Mouse (Mus musculus) adrenal gland, adult 2 months (tissue): ENCODE results near the gene Rhof. TPM values are rescaled to one million over a fixed set of nuclear protein-coding genes. Genes with fewer than 3 reads are reported as not detected.

Experiments
- DNase-seq: peaks from one replicate; pipeline ENCODE4 v3.0.0; 2021
- polyA plus RNA-seq: library from polyadenylated mRNA; depleted of rRNA; stranded (reverse); fragments of >200 nt; gene quantifications from 2 replicates; pipeline ENCODE4 v1.2.3, GENCODE M21; 2012
- total RNA-seq, 2 experiments: library from RNA; stranded (reverse); gene quantifications; 2 replicates each; pipeline ENCODE4 v1.2.3; 2021

The Rhof gene
- total and polyA plus RNA-seq, 3 experiments = 0.84 to 3.8 (median 1.7) TPM

- DNase-seq = peak; percentile 98
These were observed 3.2 kb upstream of the Rhof start for GRCm38 (mm10) chr5:123135471-123136360.

DNA sequence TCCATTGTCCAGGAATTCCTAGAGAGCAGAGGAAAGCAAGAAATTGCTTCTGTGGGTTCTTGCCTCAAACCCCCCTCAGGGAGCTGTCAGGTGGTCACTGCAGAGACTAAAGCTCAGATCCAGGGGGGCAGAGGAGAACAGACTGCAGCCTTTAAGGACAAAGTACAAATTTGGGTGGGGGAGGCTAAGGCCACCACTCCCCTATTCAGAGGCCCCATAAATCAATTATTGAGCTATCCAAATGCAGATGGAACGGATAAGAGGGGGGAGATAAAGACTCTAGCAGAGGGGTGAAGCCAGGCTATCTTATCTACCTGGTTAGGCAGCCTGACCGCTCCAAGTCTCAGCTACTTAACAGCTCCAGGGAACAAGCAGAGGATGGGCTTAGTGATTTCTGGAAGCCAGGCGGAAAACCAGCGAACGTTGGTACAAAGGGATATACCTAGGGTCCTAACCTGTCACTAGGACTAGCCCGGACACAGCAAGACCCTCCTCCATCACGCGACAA, 2.4 kb upstream of the Rhof start:
- no peak for DNase-seq

GRCm38 (mm10) chr5:123134186-123134874, 1.8 kb upstream of the Rhof start:
- DNase-seq = peak; percentile 75

DNA sequence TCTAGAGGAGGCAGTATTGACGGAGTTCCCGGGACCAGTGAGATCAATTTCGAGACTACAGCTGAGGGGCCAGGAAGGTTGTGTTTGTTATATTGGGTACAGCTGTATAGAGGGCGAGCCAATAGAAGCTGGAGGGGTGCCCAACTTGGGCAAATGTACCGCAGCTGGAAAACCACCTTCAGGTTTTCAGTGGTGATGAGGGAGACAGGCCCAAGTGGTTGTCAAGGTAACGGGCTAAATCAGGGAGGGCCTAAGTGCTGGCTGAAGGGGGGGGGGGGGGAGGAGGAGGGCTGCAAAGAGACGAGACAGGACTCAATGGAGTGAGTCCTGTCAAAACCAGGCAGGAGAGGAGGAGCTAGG, 1.3 kb upstream of the Rhof start:
- DNase-seq = no peak

- peak; percentile 91 for DNase-seq
These were observed 741 bp upstream of the Rhof start for GRCm38 (mm10) chr5:123133083-123133783.

GRCm38 (mm10) chr5:123130814-123131148, 1.7 kb downstream of the Rhof start:
- DNase-seq = no peak

DNA sequence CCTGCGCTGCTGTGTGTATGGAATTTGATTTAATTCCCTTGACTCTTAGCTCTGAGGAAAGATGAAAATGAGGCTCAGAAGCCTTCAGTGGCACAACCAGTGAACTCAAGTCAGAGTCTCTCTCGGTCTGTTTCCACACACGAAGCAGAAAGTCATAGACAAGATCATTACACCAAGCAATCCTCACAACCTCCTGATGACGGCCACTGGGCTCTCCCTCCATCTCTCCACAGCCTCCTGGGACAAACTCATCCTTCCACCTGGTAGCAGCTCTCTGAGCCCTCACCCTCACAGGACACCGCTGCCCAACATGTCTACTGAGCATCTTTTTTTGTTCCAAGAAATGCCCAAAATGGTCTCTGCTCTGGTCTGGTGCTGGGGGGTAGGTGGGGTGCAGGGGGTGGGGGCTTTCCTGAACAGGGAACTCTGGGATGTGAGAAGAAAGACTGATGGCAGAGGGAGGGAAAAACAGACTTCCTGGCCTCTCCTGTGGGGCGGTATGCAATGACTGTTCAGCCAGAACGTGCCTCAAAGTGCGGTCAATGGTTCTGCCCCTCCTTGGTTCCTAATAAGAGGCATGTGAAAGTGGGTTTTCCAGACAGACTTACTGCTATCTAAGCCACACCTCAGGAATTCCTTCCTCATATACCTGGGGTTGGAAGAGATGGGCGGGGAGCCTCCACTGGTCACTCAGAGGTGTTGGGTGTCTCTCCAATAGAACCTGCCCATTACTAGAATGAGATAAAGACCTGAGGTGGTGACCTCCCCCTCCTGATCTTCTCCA, 2.3 kb downstream of the Rhof start:
- no peak for DNase-seq

- no peak for DNase-seq
These were observed 3.2 kb downstream of the Rhof start for GRCm38 (mm10) chr5:123129170-123129757.

DNA sequence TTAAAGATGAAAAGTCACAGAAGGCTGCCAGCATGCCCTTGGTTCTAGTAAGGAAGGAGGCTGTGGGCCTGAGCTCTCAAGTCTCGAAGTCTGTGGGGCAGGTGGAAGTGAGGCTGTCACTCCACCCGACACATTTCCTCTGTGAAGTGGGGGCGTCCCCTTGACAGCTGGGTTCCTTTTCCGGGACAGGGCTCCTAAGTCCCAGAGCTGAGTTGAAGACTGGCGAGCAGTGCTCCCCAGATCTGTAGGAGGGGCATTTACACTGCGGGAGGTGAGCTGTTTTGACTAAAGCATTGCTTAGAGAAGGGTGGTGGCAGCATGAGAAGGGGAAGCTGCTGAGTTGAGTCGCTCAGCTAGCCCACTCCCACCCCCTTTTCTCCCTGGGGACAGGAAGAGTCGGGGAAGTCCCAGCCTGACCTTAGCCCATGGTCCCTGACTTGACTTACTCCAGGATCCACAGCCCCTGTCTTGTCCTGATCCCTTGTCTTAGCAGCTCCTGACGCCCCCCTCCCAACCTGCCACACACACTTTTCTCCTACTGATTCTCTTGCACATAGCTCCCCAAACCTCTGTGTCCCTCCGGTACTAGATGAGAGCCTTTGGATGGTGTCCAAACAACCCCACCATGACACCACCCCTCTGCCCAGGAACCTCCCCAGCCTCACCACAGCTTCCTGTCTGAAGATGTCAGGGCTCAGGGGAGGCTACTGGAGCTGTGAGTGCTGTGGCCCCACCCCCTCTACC, 3.9 kb downstream of the Rhof start:
- no peak for DNase-seq

DNA sequence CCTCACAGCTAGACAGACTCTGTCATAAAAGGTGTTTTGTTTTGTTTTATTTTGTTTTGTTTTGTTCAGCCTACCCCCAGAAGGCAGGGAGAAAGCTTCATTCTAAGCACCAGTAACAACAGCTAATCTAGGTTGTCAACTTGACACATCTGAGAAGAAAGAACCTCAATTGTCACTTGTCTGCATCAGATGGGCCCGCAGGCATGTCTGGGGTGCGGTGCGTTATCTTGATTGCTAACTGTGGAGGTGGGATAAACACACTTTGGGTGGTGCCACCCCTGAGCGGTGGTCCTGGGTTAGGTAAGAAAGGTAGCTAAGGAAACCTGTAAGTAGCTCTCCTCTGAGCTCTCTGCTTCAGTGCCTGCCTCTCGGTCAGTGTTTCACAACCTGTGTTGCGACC, 5.5 kb downstream of the Rhof start:
- no peak for DNase-seq

DNA sequence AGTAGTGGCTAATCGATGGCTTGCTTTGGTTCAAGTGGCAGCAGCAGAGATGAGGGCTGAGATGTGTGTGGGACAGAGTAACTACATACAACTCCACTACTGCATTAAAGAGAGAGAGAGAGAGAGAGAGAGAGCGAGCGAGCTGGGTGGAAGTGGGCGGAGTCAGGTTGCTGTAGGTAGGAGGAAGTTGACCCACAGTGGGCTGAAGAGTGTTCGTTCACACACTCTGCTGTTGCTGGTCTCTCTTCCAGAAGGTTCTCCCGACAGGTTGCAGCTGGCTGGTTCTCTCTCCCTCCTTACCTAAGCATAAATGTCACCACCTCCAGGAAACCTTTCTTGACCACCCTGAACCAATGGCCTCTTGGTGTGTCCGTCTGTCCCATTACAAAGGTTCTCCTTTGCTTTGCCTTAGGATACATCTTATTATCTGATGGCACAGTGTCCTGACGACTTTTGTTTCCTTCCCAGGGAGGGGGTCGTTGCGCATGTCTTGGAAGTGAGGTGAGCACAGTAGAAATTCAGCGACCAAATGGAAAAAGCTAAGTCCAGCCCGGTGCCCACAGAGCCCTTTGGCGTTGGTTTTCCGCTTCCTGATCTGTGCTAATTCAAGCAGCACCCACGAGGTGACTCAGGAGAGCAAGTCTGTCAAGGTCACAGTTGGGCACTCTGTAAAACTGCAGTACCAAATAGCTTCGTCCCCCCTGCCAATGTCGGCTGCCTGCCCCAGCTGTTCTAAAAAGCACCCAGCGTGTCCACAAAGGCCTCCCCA, 6.7 kb downstream of the Rhof start:
- peak; percentile 71 for DNase-seq

DNA sequence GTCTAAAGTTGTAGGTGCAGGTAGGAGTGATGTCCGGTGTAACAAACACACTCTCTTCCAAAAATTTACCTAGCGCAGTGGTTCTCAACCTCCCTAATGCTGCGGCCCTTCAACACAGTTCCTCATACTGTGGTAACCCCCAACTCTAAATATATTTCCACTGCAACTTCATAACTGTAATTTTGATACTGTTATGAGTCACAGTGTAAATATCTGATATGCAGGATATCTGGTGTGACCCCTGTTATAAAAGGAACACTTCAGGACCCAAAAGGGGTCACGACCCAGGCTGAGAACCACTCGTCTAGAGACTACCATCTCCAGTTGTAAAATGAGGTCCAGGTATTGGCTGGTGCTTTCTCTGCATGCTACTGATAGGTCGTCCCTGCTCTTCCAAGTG, 7.4 kb downstream of the Rhof start:
- DNase-seq = no peak

GRCm38 (mm10) chr5:123122181-123122580, 10.3 kb downstream of the Rhof start:
- DNase-seq = no peak

- no peak for DNase-seq
These were observed 11.8 kb downstream of the Rhof start for GRCm38 (mm10) chr5:123120624-123121215.

DNA sequence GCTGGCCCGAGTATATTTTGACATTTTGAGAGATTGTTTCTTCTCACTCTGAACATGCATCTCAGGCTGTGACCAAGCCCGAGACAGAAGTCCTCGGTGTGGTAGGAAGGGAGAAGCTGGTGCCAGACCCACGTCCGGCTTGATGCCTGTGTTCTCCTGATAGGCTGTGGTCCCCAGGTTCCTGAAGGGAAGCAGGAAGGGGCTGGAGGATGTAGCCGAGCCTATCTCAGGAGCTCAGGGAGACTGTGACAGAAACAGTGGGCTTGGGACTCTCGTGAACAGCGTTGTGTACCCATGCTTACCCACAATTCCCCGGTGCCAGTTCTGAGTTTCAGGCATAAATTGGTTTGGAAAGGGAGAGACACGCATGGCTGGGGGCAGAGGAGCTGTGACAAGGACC, 13.7 kb downstream of the Rhof start:
- no peak for DNase-seq

GRCm38 (mm10) chr5:123117773-123118172, 14.7 kb downstream of the Rhof start:
- no peak for DNase-seq

GRCm38 (mm10) chr5:123117257-123117656, 15.2 kb downstream of the Rhof start:
- peak; percentile 78 for DNase-seq

DNA sequence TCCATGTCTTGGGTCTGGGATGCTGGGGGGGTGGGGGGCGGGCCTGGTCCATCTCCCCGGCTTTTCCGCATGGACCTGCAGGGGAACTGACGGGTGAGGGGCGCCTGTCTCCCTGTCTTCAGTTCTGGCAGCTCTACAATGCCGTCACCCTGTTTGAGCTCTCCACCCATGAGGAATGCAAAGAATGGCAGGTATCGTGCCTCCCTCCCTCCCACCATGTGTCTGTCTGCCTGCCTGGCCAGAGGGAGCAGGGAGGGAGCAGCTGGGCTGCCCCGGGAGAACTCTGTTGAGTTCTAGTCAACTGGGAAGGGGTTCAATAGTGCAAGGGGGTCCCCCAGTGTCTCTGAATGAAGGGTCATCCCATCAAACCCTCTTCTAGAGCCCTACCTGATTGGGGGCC, 16.4 kb downstream of the Rhof start:
- no peak for DNase-seq

DNA sequence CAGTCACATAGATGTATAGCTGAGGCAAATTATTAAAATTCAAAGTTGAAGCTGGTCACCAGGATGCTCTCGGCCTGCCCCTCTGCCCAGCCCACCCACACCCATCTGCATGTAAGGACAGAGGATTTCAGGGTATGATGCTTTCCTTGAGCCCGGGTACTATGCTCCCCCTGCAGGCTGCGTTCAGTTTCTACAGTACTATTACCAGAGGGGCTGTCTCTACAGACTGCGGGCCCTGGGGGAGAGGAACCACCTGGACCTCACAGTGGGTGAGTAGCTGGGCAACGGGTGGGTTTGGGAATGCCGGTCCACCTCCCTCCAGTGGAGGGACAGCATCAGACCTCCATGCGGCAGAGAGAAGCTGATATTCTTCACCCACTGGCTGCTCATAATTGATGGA, 17.6 kb downstream of the Rhof start:
- no peak for DNase-seq

GRCm38 (mm10) chr5:123114109-123114508, 18.4 kb downstream of the Rhof start:
- DNase-seq = no peak
